In genomic region chr13:58806397-58806892, GRCm38 (mm10) we compare ENCODE assay signal across 8 mouse cellular contexts. TPM values are rescaled to one million over a fixed set of nuclear protein-coding genes. Genes with fewer than 3 reads are reported as not detected.
DNase-seq lines count a peak whose midpoint lies in the region; ATAC-seq lines count a peak whose summit lies in the region.

TSS of gene Ntrk2 (plus strand) at chr13:58806569.

- H3K9me3 ChIP-seq in hindbrain, embryonic 13.5 days, result 0 out of 2 replicates have a peak, but pooled peaks cover 2% of the 10 kb centered on the region
- no peaks in the 10 kb centered on the region for H3K9me3 ChIP-seq in lung, embryonic 15.5 days

- under 1% methylated on average over 47 of the region's 47 CpGs for WGBS in hindbrain, embryonic 13.5 days
- WGBS in lung, embryonic 15.5 days, result under 1% methylated on average over 47 of the region's 47 CpGs

- peak within 1 kb of the TSS; percentile 90 for H3K4me2 ChIP-seq in hindbrain, embryonic 13.5 days
- H3K4me2 ChIP-seq in lung, embryonic 15.5 days, result peak within 1 kb of the TSS; percentile 92

- peak; percentile 83 for ATAC-seq in hindbrain, embryonic 13.5 days (ENCODE audit: low FRiP score)
- ATAC-seq in lung, embryonic 15.5 days (ENCODE audit: borderline replicate concordance, extremely low read depth, low FRiP score, low TSS enrichment), result peak; percentile 53; the same call in 1 of the 2 replicates

- H3K27ac ChIP-seq in hindbrain, embryonic 13.5 days, result peak within 1 kb of the TSS; percentile 96
- no peak within 1 kb of the TSS for H3K27ac ChIP-seq in lung, embryonic 15.5 days

- DNase-seq in R1 (ENCODE audit: low read depth, low spot score), result peak; percentile 93
- DNase-seq in cerebellum, postnatal 36 days, result peak; percentile 94 to 96
- DNase-seq in gastrocnemius, adult 18-20 months (ENCODE audit: low spot score), result peak; percentile 76
- peak; percentile 93 to 95 for DNase-seq in layer of hippocampus, postnatal 10 days (ENCODE audit: low spot score in 2 of 2)
- DNase-seq in retina, postnatal 1 day, result peak; percentile 93
- DNase-seq in urinary bladder, postnatal 4 days (ENCODE audit: low spot score in 2 of 2), result peak; percentile 73 to 88

- H3K4me3 ChIP-seq in hindbrain, embryonic 13.5 days, result peak within 1 kb of the TSS; percentile 71
- H3K4me3 ChIP-seq in lung, embryonic 15.5 days, result peak within 1 kb of the TSS; percentile 43

- peak within 1 kb of the TSS; percentile 92 for H3K9ac ChIP-seq in hindbrain, embryonic 13.5 days
- no peak within 1 kb of the TSS for H3K9ac ChIP-seq in lung, embryonic 15.5 days

- peaks cover 14% of the 10 kb centered on the region; the same call in 1 of the 2 replicates for H3K27me3 ChIP-seq in hindbrain, embryonic 13.5 days
- H3K27me3 ChIP-seq in lung, embryonic 15.5 days, result peaks cover 58% of the 10 kb centered on the region

- peaks cover 33% of the 10 kb centered on the region for H3K4me1 ChIP-seq in hindbrain, embryonic 13.5 days (replicated peaks)
- peaks cover 18% of the 10 kb centered on the region for H3K4me1 ChIP-seq in lung, embryonic 15.5 days

- no peaks in the 10 kb centered on the region for H3K36me3 ChIP-seq in hindbrain, embryonic 13.5 days
- no peaks in the 10 kb centered on the region for H3K36me3 ChIP-seq in lung, embryonic 15.5 days

RNA-seq across cellular contexts. Expression of gene Ntrk2, which starts in this region (rescaled TPM):
- total RNA-seq in gastrocnemius, adult 18-20 months (2021), result 1 to 10 TPM; 2.9 to 4.0 TPM
- 90.8 and 99.2 TPM in 2 replicates for polyA plus RNA-seq in hindbrain, embryonic 13.5 days (2015; fragmentation: Nextera tagmentation; extraction: Ambion mirVana)
- total RNA-seq in layer of hippocampus, postnatal 10 days (2021), result 100 to 1,000 TPM; 248 to 268 TPM
- 3.6 and 3.8 TPM in 2 replicates for polyA plus RNA-seq in lung, embryonic 15.5 days (2015; fragmentation: Nextera tagmentation; extraction: Ambion mirVana)

Comparison
In these comparisons a context has a peak if more than half of its experiments do, and no peak if none do; other contexts are left out.
1. RNA of gene Ntrk2 (total RNA-seq): 248 to 268 TPM in layer of hippocampus, postnatal 10 days; 2.9 to 4.0 TPM in gastrocnemius, adult 18-20 months; every median in the first group is over 10 times any median in the second.
2. RNA of gene Ntrk2 (polyA plus RNA-seq): 90.8 to 99.2 TPM in hindbrain, embryonic 13.5 days; 3.6 to 3.8 TPM in lung, embryonic 15.5 days; every median in the first group is over 10 times any median in the second.
3. Peak in every context shown above with its lines, with median percentiles within 50 percentile points of each other: DNase-seq.